Mouse (Mus musculus) urinary bladder, postnatal 25 days (tissue): ENCODE measurements around the gene Alk.
A peak's percentile ranks its signal among the peaks of the same experiment; 100 is the strongest.

Experiments used
- DNase-seq: peaks from one replicate; pipeline ENCODE4 v3.0.0; 2022; ENCODE audit warnings: low spot score

Gene Alk

DNA sequence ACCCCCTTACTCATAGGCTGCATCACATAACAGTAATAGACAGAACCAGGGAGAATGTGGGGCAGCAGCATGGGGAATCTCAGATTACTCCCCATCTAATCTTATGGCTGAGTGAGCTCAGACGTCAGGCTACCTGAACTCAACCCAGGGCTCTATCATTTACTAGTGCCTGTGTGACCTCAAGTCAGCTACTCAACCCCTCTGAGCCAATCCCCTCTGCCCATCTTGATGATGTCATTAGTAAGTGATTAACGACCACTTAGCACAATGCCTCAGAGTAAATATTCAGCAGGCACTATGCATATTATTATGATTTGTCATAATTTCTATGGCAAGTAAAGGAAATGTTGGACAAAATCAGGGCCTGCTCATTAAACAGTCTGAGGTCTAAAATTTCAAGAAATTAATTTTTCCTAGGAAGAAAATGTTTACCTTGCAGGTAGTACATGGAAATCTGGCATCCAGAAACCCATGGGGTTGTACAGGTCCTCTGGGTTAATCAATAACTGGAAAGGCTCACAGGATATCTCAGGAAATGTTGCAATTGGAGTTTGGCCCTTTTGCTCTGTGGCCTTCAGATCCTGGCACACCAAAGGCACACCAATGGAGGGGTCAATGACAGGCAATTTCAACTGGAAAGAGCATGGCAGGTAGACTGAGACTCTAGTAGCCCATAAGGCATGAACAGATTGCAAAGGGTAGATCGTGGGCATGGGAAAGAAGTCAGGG, 204.9 kb downstream of the Alk start:
- no peak for DNase-seq

DNA sequence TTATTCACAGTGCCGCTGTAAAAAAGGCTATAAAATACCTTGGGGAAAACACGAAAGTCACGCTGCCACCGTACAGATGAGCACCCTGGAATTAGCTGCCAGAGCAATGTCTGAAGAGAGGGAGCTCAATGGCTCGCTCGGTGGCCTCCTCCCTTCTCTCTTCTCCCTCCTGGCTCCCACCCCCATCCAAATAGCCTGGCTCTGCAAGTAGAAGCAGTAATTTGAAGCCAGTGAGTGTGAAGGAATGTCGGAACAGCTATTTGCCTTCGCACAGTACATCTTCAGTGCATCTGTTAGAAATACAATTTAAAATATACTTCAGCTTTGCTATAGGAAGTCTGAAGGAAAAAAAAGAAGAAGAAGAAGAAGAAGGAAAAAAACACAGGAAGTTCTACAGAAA, 208.5 kb downstream of the Alk start:
- no peak for DNase-seq

DNA sequence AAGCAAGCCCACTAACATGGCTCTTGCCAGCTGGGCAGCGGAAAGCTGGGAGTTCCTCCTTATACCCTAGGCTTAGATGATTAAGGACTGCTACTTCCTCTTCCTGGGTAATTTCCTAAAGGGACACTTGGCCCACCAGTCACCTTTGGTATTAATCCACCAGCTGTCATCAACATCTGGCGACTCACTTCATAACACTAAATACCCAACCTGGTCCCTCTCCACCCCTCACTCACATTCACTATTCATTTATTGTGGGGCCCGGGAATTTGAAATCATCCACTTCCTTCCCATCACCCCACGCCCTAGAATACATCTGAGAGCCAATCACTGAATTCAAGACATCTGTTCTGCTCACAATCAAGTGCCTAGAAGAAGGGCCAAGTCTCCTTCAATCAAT, 235.4 kb downstream of the Alk start:
- DNase-seq: no peak

DNA sequence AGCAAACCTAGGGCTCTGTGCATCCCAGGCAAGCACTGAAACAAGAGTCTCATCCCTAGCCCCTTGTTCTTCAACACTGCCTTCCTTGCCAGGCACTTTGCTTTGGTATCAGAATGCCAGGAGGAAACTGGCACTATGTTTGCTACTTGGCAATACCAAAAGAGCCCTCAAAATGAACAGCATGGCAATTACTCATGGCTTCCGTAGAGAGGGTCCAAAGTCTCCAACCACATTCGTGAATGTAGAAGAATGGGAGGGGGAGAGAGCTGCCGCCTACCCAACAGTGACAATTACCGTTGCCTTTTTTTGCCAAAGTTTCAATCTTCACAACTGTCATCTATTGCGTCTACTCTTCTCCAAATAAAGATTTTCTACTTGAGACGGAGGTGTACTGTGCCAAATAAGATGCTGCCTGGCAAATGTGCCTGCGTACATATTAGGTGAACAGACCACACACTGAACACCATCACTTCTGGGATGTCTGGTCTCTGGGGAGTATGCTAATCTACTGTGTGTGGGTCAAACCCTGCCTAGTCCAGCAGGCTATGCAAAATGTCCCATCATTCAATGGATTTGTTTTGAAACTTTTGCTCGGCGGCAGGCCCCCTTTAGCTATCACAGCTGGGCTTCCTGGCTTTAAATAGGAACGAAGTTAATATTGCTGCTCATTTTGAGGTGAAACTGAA, 241.5 kb downstream of the Alk start:
- no peak for DNase-seq

GRCm38 (mm10) chr17:72361961-72362360, 242.5 kb downstream of the Alk start:
- no peak for DNase-seq

DNA sequence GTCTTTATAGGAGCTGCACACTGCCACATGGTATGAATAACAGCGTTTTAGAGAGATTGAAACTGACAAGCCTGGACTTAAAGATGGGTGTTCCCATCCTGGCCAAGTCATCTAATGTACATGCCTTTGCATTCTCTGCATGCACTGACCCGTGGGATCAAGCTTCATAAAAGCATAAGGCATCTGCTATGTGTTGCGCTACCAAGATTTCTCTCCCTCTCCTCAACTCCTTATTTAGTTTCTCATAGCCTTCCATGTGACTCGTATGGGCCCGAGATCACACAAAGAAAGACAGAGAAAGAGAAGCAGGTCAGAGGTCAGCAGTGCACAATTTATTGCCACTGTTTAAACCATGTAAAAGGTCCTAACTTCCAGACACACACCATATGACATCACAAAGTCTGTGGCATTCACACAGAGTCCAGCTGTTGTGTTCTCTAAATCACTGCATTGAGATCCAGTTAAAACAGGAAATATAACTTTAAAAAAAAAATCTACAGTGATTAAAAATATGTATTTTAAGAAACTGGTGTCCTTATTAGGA, 247.6 kb downstream of the Alk start:
- no peak for DNase-seq

DNA sequence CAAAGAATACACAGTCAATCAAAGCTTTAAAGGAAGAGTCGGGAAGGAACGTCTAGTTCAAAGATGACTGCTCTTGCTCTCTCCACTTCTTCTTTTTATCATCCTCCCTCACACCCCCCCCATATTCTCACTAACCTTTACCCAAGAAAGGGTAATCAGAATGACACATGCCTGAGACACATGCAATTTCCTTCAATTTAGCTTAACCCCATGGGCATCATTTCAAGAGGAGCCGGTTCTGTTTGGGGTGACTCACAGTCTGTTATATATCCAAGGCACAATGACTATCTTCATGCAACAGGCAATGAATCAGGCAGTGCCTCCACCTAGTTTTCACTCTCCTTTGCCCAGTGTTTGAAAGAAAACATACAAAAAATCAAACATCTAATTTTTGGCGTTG, 265.0 kb downstream of the Alk start:
- DNase-seq: no peak

GRCm38 (mm10) chr17:72332909-72333308, 271.5 kb downstream of the Alk start:
- DNase-seq: no peak

DNA sequence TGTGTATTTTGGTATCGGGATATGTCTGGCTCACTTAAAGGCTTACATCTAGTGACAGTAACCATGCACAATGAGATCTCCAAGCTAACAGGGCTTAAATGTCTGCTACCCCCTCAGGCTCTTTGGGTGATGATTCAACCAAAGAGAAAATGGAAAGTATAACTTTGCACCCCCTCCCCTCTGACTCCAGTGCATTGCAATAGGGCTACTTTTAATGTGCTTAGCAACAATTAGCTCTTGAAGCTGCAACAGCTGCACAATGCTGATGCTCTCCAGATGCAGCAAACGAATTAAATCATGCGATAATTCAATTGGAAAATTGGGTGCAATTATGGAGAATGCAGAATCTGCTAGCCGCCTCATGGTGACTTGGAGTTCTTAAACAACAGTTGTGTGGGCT, 278.5 kb downstream of the Alk start:
- DNase-seq: no peak

DNA sequence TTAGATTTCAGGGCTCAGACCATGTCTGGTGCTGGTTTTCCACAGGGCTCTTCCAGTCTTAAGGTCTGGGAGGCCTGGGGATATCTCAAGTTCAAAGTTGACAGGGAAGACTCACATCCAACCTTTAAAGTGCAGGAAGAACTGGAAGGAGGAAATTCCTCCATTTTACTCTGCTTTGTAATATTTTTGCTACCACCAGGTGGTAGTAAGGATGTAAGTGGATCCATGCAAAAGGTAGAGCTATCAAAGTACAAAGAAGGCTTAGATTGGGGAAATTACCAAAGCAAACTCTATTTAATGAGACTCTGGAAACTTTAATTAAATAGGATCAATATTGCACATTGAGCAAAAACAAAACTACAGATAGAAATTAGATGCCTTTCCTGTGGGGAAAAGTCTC, 284.9 kb downstream of the Alk start:
- no peak for DNase-seq

GRCm38 (mm10) chr17:72299651-72300050, 304.8 kb downstream of the Alk start:
- DNase-seq: no peak

DNA sequence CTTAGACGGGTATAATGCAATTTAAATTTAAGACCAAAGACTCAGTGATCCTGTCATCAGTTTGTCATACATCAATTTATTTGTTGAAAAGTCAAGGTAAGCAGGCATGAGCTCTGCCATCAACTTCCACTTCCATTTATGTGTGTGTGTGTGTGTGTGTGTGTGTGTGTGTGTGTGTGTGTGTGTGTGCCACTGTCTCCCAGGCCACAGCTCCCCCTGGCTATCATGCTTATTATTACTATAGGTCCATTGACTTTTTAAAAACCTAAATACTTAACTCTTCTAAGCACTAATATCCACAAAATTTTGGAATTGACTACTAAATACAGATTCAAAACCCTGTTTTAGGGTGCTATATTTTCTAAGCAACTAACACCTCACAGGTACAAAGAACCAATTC, 308.1 kb downstream of the Alk start:
- no peak for DNase-seq

GRCm38 (mm10) chr17:72293267-72293580, 311.2 kb downstream of the Alk start:
- DNase-seq: peak; percentile 7

DNA sequence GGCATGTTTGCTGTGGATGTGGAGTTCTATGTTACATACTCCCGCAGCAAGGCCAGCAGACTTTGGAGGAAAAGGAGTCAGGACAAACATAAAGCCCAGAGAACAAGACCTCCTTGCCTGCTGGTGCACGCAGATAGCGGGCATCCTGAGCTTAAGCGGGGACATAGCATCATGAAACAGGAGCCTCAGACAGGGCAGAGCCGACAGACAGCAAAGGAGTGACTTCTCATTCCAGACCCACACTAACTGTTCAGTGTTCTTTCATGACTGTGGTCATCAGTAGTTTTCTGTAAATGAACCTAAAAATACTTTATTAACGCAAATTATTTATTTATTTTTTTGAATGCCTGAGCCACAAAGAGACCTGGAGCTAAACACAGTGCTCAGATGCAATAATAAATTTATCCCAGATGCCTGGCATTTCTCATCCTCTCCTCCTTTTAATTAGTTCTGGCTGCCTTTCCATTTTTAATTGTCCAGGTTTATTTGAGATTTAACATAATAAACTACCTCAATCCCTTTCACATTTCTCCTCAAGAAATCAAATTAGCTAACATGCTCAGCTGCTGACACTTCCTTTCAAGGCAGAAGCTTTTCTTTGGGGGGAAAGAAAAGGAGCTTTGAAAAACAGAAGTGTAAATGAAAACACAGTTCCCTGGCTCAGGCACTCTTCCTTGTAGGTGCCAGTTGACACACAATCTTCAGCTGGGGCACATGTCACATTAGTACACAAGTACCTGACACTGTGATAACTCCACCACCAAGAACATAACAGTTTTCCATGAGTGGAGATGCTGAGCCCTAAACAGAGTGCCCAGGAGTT, 311.8 kb downstream of the Alk start:
- DNase-seq: no peak

DNA sequence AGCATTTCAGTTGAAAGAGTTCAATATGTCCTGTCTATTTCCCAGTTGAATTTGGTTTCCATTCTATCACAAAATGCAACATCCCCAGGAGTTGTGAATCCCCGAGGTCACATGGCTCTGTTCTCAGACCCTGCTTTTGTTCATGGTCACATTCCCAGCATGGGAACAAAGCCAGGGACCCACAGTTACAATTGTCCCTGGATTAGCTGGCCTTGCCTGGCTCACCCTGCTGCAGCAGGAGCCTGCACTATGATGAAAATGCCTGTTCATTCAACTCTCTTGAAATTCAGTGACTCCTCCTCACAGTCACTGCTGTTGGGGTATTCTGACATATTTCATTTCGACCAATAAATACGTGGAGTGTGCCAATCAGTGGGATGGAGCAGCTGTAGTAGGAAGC, 318.5 kb downstream of the Alk start:
- no peak for DNase-seq

- no peak for DNase-seq
These were observed 326.1 kb downstream of the Alk start for GRCm38 (mm10) chr17:72278296-72278695.

GRCm38 (mm10) chr17:72276778-72277177, 327.6 kb downstream of the Alk start:
- DNase-seq: no peak

- no peak for DNase-seq
These were observed 329.0 kb downstream of the Alk start for GRCm38 (mm10) chr17:72275391-72275904.

- no peak for DNase-seq
These were observed 330.2 kb downstream of the Alk start for GRCm38 (mm10) chr17:72274205-72274604.

DNA sequence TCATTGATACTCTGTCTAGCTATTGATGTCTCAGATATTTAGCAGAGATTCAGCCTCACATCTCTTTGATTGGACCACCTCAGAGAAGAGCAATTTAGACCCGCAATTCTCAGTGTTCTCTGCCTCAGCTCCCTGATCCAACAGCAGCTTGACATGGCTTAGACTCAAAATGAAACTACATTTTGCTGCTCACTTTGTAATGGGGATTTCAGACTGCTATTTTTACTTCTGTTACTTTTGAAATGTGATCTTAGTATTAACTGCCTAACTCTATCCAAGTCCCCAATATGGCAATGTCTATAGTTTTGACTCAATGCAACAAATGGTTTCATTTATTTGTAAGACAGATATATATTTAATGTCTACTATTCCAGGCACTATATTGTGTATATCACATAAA, 332.8 kb downstream of the Alk start:
- DNase-seq: no peak

DNA sequence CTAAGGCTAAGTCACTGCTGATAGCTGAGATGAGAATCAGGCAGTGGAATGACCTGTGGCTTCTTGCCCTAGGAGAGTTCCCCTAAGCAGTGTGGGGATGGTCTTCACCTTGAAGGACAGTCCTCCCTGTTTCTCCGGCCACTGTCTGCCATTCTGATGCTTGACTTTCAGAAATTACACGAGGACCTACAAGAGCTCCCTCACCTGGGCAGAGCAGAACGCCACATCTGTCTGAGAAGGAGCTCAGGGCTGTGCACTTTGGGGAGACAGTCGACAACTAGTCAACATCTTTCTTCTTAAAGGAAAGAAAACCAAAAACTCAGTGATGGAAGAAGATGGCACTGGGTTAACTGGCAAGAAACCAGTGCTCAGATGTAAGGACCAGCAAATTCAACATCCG, 335.9 kb downstream of the Alk start:
- no peak for DNase-seq

GRCm38 (mm10) chr17:72265171-72266022, 339.0 kb downstream of the Alk start:
- no peak for DNase-seq
